Mouse (Mus musculus): ENCODE measurements around the gene Gm20815.
"Not testable (repeated sequence)": the region's sequence is repeated elsewhere in the genome, so short reads cannot be mapped to it uniquely, and the experiment has no call there.

The Gm20815 gene

DNA sequence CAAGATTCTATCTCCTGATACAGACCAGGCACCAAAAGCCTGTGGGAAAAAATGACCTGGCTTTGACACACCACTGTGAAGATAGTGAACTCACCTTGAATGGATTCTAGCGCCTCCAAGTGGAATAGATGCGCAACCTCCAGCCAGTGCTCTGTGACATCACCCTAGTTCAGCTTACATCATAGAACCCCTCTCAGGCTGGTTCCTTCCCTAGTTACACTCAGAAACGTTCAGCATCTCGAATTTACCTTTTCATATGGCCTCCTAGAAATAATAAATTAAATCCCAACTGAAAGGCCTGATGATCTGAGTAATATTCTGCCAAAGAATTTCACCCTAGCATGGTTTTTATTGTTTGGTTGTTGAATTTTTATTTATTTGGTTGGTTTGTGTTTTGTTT lies at the start of gene Gm20815:
Gene Gm20815, minus strand, starts transcription at position 101 of the 400 bp plus-strand sequence.
- DNase-seq (ENCODE audit: inconsistent age in 2 of 2, low spot score in 1 of 2): not testable (repeated sequence)
